23 mouse cellular contexts compared by ENCODE assay signal in genomic region chr17:79583466-79583865, GRCm38 (mm10). TPM values are rescaled to one million over a fixed set of nuclear protein-coding genes. Genes with fewer than 3 reads are reported as not detected.
A peak's percentile ranks its signal among the peaks of the same experiment; 100 is the strongest.
DNase-seq lines count a peak whose midpoint lies in the region; ATAC-seq and TF ChIP-seq lines count a peak whose summit lies in the region.
"Had no signal": no experiment of that assay in that cellular context is flagged by ENCODE, and none has a peak within 500 bp of the region (broad histone marks: within the 10 kb centered on the region; RNA-seq: fewer than 3 reads in every experiment).

No protein-coding gene starts in this region.

- no peaks in the 10 kb centered on the region for H3K36me3 ChIP-seq in G1E (replicated peaks)
- H3K36me3 ChIP-seq: embryonic facial prominence, embryonic 15.5 days; forebrain, embryonic 10.5 days; forebrain, embryonic 15.5 days; heart, embryonic 10.5 days; hindbrain, embryonic 12.5 days had no signal

- DNase-seq in CD4-positive helper T cell, adult 2 months (ENCODE audit: low read depth, low spot score), result peak; percentile 11
- no peak for DNase-seq in G1E (ENCODE audit: low spot score)
- DNase-seq in adrenal gland, postnatal 14 days, result peak; percentile 60
- DNase-seq in cerebellum, postnatal 4 days (ENCODE audit: low spot score in 2 of 2), result no peak
- DNase-seq in right cerebral cortex, postnatal 25 days, result no peak
- DNase-seq: B cell, adult 2 months; cerebellum, adult 2 months; cerebellum, postnatal 10 days; embryo, embryonic 11 days; gastrocnemius, postnatal 36 days; heart, adult 18-20 months; heart, postnatal 10 days; heart, postnatal 4 days; kidney, adult 11 months had no signal

- H3K9me3 ChIP-seq in G1E (replicated peaks), result no peaks in the 10 kb centered on the region
- H3K9me3 ChIP-seq: embryonic facial prominence, embryonic 15.5 days; forebrain, embryonic 10.5 days; forebrain, embryonic 15.5 days; heart, embryonic 10.5 days; hindbrain, embryonic 12.5 days had no signal

- no peaks in the 10 kb centered on the region for H3K27me3 ChIP-seq in G1E (ENCODE audit: insufficient read depth, low read length)
- H3K27me3 ChIP-seq: CH12.LX; embryonic facial prominence, embryonic 15.5 days; forebrain, embryonic 15.5 days; hindbrain, embryonic 12.5 days had no signal

- 0 out of 2 replicates have a peak, but pooled peaks have one; percentile 17 for ATAC-seq in G1E (ENCODE audit: extremely low read depth, insufficient number of reproducible peaks, low FRiP score, poor library complexity, severe bottlenecking)
- no peak for ATAC-seq in megakaryocyte, adult 5-6 weeks (ENCODE audit: poor library complexity, severe bottlenecking)
- ATAC-seq: forebrain, embryonic 15.5 days; hindbrain, embryonic 16.5 days had no signal

- peaks cover 2% of the 10 kb centered on the region; the same call in 1 of the 2 replicates for H3K4me1 ChIP-seq in G1E (ENCODE audit: insufficient read depth, low read depth, low read length)
- H3K4me1 ChIP-seq: embryonic facial prominence, embryonic 15.5 days; forebrain, embryonic 10.5 days; forebrain, embryonic 15.5 days; hindbrain, embryonic 12.5 days had no signal

- no peak overlapping the region for H3K4me3 ChIP-seq in G1E (ENCODE audit: low read depth, low read length)
- H3K4me3 ChIP-seq: embryonic facial prominence, embryonic 15.5 days; erythroblast, embryonic 14.5 days; forebrain, embryonic 10.5 days; forebrain, embryonic 15.5 days; heart, embryonic 10.5 days; hindbrain, embryonic 12.5 days had no signal

- no peak for TF ChIP-seq CTCF in G1E (IDR thresholded peaks at IDR 0.05; ENCODE audit: low read depth, low read length)

RNA-seq across cellular contexts. Expression of gene Rmdn2, which starts 28.2 kb away (rescaled TPM):
- total RNA-seq in G1E (2014; fragmentation: Nextera tagmentation) (2.8 and 4.7 TPM in 2 replicates), G1E (2017) (3.4 and 4.0 TPM in 2 replicates)
- 1.1 and 1.6 TPM in 2 replicates for polyA plus RNA-seq in G1E (2012)
- total RNA-seq in adrenal gland, postnatal 14 days (2021), result 163 and 175 TPM in 2 replicates
- 3.8 and 5.1 TPM in 2 replicates for total RNA-seq in megakaryocyte, adult 5-6 weeks (2015)
- 3.1 and 4.4 TPM in 2 replicates for total RNA-seq in megakaryocyte, adult 5-6 weeks (2017)

Comparison
In these comparisons a context has a peak if more than half of its experiments do, and no peak if none do; other contexts are left out.
1. DNase-seq: peak in CD4-positive helper T cell, adult 2 months (single experiment) and adrenal gland, postnatal 14 days (single experiment); none in G1E (single experiment), cerebellum, postnatal 4 days (0 of 2) and right cerebral cortex, postnatal 25 days (single experiment).
2. RNA of gene Rmdn2, which starts 28.2 kb away (total RNA-seq): 163 to 175 TPM in adrenal gland, postnatal 14 days; 2.8 to 4.7 TPM in G1E and 3.1 to 5.1 TPM in megakaryocyte, adult 5-6 weeks; every median in the first group is over 10 times any median in the second.